Mouse (Mus musculus): ENCODE results near the gene Tab2. TPM values are rescaled to one million over a fixed set of nuclear protein-coding genes. Genes with fewer than 3 reads are reported as not detected.
A peak's percentile ranks its signal among the peaks of the same experiment; 100 is the strongest.

Tab2 gene
- 75.3 and 94.7 TPM in 2 replicates for polyA plus RNA-seq (2012; rRNA removed)
- polyA plus RNA-seq (2014; fragmentation: Nextera tagmentation; extraction: Ambion mirVana) = 36.2 and 39.4 TPM in 2 replicates

GRCm38 (mm10) chr10:7956228-7957001, at the start of gene Tab2:
TSS of gene Tab2 (minus strand) at chr10:7956230.
- peak within 1 kb of the TSS; percentile 99 for H3K9ac ChIP-seq (ENCODE audit: low read depth, low read length, severe bottlenecking)
- WGBS = under 1% methylated on average over 78 of the region's 97 CpGs
- peak within 1 kb of the TSS; percentile 82 for H3K4me2 ChIP-seq (replicated peaks; ENCODE audit: low read depth, low read length, severe bottlenecking)
- H3K27ac ChIP-seq (replicated peaks; ENCODE audit: low read depth, low read length) = peak within 1 kb of the TSS; percentile 99
- peak within 1 kb of the TSS; percentile 93 for H3K4me3 ChIP-seq (replicated peaks; ENCODE audit: low read length)
- DNase-seq (ENCODE audit: low spot score) (peak; percentile 92), ATAC-seq (ENCODE audit: low FRiP score, low read depth) (peak; percentile 95)
- TF ChIP-seq POLR2A (IDR thresholded peaks at IDR 0.05; ENCODE audit: borderline replicate concordance, extremely low read depth, insufficient read depth, insufficient read length) = 0 out of 2 replicates have a peak, but pooled peaks have one; percentile 54
- H3K27me3 ChIP-seq (ENCODE audit: control insufficient read depth, insufficient read depth, low read length) = no peaks in the 10 kb centered on the region
- H3K36me3 ChIP-seq (ENCODE audit: control insufficient read depth, insufficient read depth, low read length) = no peaks in the 10 kb centered on the region
- peaks cover 12% of the 10 kb centered on the region for H3K4me1 ChIP-seq (ENCODE audit: control insufficient read depth, insufficient read depth, low read length)
- no peaks in the 10 kb centered on the region for H3K9me3 ChIP-seq (ENCODE audit: control insufficient read depth, low read length)

- TF ChIP-seq POLR2A (IDR thresholded peaks at IDR 0.05; ENCODE audit: borderline replicate concordance, extremely low read depth, insufficient read depth, insufficient read length) = no peak
- Histone ChIP-seq H3K4me2 (replicated peaks; ENCODE audit: low read depth, low read length, severe bottlenecking) (no peak overlapping the region; the same call in 1 of the 2 replicates), H3K36me3 (ENCODE audit: control insufficient read depth, insufficient read depth, low read length) (no peaks in the 10 kb centered on the region), H3K27me3 (ENCODE audit: control insufficient read depth, insufficient read depth, low read length) (no peaks in the 10 kb centered on the region), H3K9ac (ENCODE audit: low read depth, low read length, severe bottlenecking) (no peak overlapping the region), H3K4me3 (replicated peaks; ENCODE audit: low read length) (no peak overlapping the region), H3K9me3 (ENCODE audit: control insufficient read depth, low read length) (no peaks in the 10 kb centered on the region), H3K27ac (replicated peaks; ENCODE audit: low read depth, low read length) (peak overlapping the region; percentile 53; the same call in 1 of the 2 replicates), H3K4me1 (ENCODE audit: control insufficient read depth, insufficient read depth, low read length) (peaks cover 26% of the 10 kb centered on the region)
- ATAC-seq (ENCODE audit: low FRiP score, low read depth) (peak; percentile 84), DNase-seq (ENCODE audit: low spot score) (peak; percentile 75)
- WGBS = 36% methylated on average over 10 of the region's 10 CpGs
Observed at GRCm38 (mm10) chr10:7992258-7992919, 36.4 kb upstream of the Tab2 start.

GRCm38 (mm10) chr10:7991596-7991995, 35.6 kb upstream of the Tab2 start:
- ATAC-seq (ENCODE audit: low FRiP score, low read depth) (peak; percentile 53; the same call in 1 of the 2 replicates), DNase-seq (ENCODE audit: low spot score) (peak; percentile 33)
- Histone ChIP-seq H3K36me3 (ENCODE audit: control insufficient read depth, insufficient read depth, low read length) (no peaks in the 10 kb centered on the region), H3K4me1 (ENCODE audit: control insufficient read depth, insufficient read depth, low read length) (peaks cover 26% of the 10 kb centered on the region), H3K4me3 (replicated peaks; ENCODE audit: low read length) (no peak overlapping the region), H3K9ac (ENCODE audit: low read depth, low read length, severe bottlenecking) (no peak overlapping the region), H3K4me2 (replicated peaks; ENCODE audit: low read depth, low read length, severe bottlenecking) (no peak overlapping the region), H3K9me3 (ENCODE audit: control insufficient read depth, low read length) (no peaks in the 10 kb centered on the region), H3K27ac (replicated peaks; ENCODE audit: low read depth, low read length) (peak overlapping the region; percentile 53; the same call in 1 of the 2 replicates), H3K27me3 (ENCODE audit: control insufficient read depth, insufficient read depth, low read length) (no peaks in the 10 kb centered on the region)
- WGBS = 48% methylated on average over 5 of the region's 5 CpGs
- no peak for TF ChIP-seq POLR2A (IDR thresholded peaks at IDR 0.05; ENCODE audit: borderline replicate concordance, extremely low read depth, insufficient read depth, insufficient read length)

GRCm38 (mm10) chr10:7987521-7987920, 31.5 kb upstream of the Tab2 start:
- H3K4me2 ChIP-seq (replicated peaks; ENCODE audit: low read depth, low read length, severe bottlenecking) = no peak overlapping the region
- no peaks in the 10 kb centered on the region for H3K9me3 ChIP-seq (ENCODE audit: control insufficient read depth, low read length)
- DNase-seq (ENCODE audit: low spot score) (no peak), ATAC-seq (ENCODE audit: low FRiP score, low read depth) (no peak)
- peaks cover 11% of the 10 kb centered on the region for H3K4me1 ChIP-seq (ENCODE audit: control insufficient read depth, insufficient read depth, low read length)
- no peak overlapping the region for H3K9ac ChIP-seq (ENCODE audit: low read depth, low read length, severe bottlenecking)
- TF ChIP-seq POLR2A (IDR thresholded peaks at IDR 0.05; ENCODE audit: borderline replicate concordance, extremely low read depth, insufficient read depth, insufficient read length) = no peak
- no peaks in the 10 kb centered on the region for H3K27me3 ChIP-seq (ENCODE audit: control insufficient read depth, insufficient read depth, low read length)
- H3K4me3 ChIP-seq (replicated peaks; ENCODE audit: low read length) = no peak overlapping the region
- WGBS = 89% methylated on average over 8 of the region's 8 CpGs
- no peaks in the 10 kb centered on the region for H3K36me3 ChIP-seq (ENCODE audit: control insufficient read depth, insufficient read depth, low read length)
- H3K27ac ChIP-seq (replicated peaks; ENCODE audit: low read depth, low read length) = no peak overlapping the region

GRCm38 (mm10) chr10:7976462-7976861, 20.4 kb upstream of the Tab2 start:
- WGBS = 94% methylated on average over 9 of the region's 9 CpGs
- Histone ChIP-seq H3K27ac (replicated peaks; ENCODE audit: low read depth, low read length) (no peak overlapping the region), H3K36me3 (ENCODE audit: control insufficient read depth, insufficient read depth, low read length) (no peaks in the 10 kb centered on the region), H3K9me3 (ENCODE audit: control insufficient read depth, low read length) (no peaks in the 10 kb centered on the region), H3K9ac (ENCODE audit: low read depth, low read length, severe bottlenecking) (no peak overlapping the region), H3K4me3 (replicated peaks; ENCODE audit: low read length) (no peak overlapping the region), H3K4me2 (replicated peaks; ENCODE audit: low read depth, low read length, severe bottlenecking) (no peak overlapping the region), H3K27me3 (ENCODE audit: control insufficient read depth, insufficient read depth, low read length) (no peaks in the 10 kb centered on the region), H3K4me1 (ENCODE audit: control insufficient read depth, insufficient read depth, low read length) (no peaks in the 10 kb centered on the region)
- no peak for ATAC-seq (ENCODE audit: low FRiP score, low read depth)
- TF ChIP-seq POLR2A (IDR thresholded peaks at IDR 0.05; ENCODE audit: borderline replicate concordance, extremely low read depth, insufficient read depth, insufficient read length) = no peak
- DNase-seq (ENCODE audit: low spot score) = no peak

All from limb, embryonic 14.5 days (tissue).